Mouse (Mus musculus) C2C12 (cell line): ENCODE data around the gene Plod1. TPM values are rescaled to one million over a fixed set of nuclear protein-coding genes. Genes with fewer than 3 reads are reported as not detected.

Experiments
- H3K27me3 ChIP-seq: one replicate; pipeline ENCODE4 v1.6.1; 2011; ENCODE audit not compliant: control insufficient read depth, insufficient read depth, insufficient read length
- H3K36me3 ChIP-seq: one replicate; pipeline ENCODE4 v1.6.1; 2011; ENCODE audit not compliant: control insufficient read depth, insufficient read depth
- H3K4me3 ChIP-seq: one replicate; pipeline ENCODE4 v1.5.1; 2011; ENCODE audit warnings: mild to moderate bottlenecking, control low read depth; ENCODE audit not compliant: poor library complexity, insufficient read depth, severe bottlenecking
- H3K79me2 ChIP-seq: one replicate; pipeline ENCODE4 v1.6.1; 2011; ENCODE audit not compliant: control insufficient read depth, insufficient read depth
- H3K79me3 ChIP-seq: one replicate; pipeline ENCODE4 v1.6.1; 2011; ENCODE audit warnings: low read depth, control low read depth
- H3ac ChIP-seq: one replicate; pipeline ENCODE3; 2011; ENCODE audit warnings: low read depth; ENCODE audit not compliant: control insufficient read depth, insufficient read length
- CEBPB ChIP-seq: IDR thresholded peaks from one replicate; pipeline ENCODE4 v1.6.1; 2011; ENCODE audit warnings: low read depth, mild to moderate bottlenecking, control low read depth, moderate library complexity
- CTCF ChIP-seq: IDR thresholded peaks from one replicate; pipeline ENCODE4 v1.5.1; 2011; ENCODE audit not compliant: control insufficient read depth, insufficient read depth, insufficient read length
- FOSL1 ChIP-seq: IDR thresholded peaks from one replicate; pipeline ENCODE4 v1.8.0; 2011; ENCODE audit warnings: mild to moderate bottlenecking, low read length; ENCODE audit not compliant: poor library complexity, insufficient read depth, severe bottlenecking
- MAX ChIP-seq: IDR thresholded peaks from one replicate; pipeline ENCODE4 v1.6.1; 2011; ENCODE audit warnings: mild to moderate bottlenecking, control low read depth
- MYOD1 ChIP-seq: IDR thresholded peaks from one replicate; pipeline ENCODE4 v1.6.1; 2011; ENCODE audit warnings: low read depth; ENCODE audit not compliant: control insufficient read depth, insufficient read length
- MYOG ChIP-seq: IDR thresholded peaks from one replicate; pipeline ENCODE4 v1.6.1; 2011; ENCODE audit not compliant: control insufficient read depth, insufficient read length; ENCODE audit errors: extremely low read depth
- USF1 ChIP-seq: IDR thresholded peaks from one replicate; pipeline ENCODE4 v1.6.1; 2011; ENCODE audit warnings: low read depth, mild to moderate bottlenecking, control low read depth, moderate library complexity
- polyA plus RNA-seq: library from polyadenylated mRNA; unstranded; fragments of >200 nt; fragmentation: generic; extraction: Trizol; gene quantifications from one replicate; pipeline ENCODE4 v1.2.1, GENCODE M21; 2012; ENCODE audit warnings: missing spikeins

Gene Plod1
- polyA plus RNA-seq, 1 experiment, result 49.2 TPM

- TF ChIP-seq MAX (no peak), FOSL1 (no peak), MYOG (no peak), CTCF (no peak), CEBPB (no peak), USF1 (no peak), MYOD1 (no peak)
- H3ac ChIP-seq, result no peak overlapping the region
- peaks cover 17% of the 10 kb centered on the region for H3K36me3 ChIP-seq
- no peaks in the 10 kb centered on the region for H3K79me2 ChIP-seq
- H3K4me3 ChIP-seq, result no peak overlapping the region
- H3K79me3 ChIP-seq, result no peaks in the 10 kb centered on the region
- H3K27me3 ChIP-seq, result no peaks in the 10 kb centered on the region
Measured at GRCm38 (mm10) chr4:147920973-147921372, 15.6 kb downstream of the Plod1 start.

- Histone ChIP-seq H3ac (no peak overlapping the region), H3K4me3 (no peak overlapping the region), H3K79me2 (no peaks in the 10 kb centered on the region), H3K27me3 (no peaks in the 10 kb centered on the region), H3K36me3 (peaks cover 13% of the 10 kb centered on the region), H3K79me3 (no peaks in the 10 kb centered on the region)
- TF ChIP-seq USF1, result no peak
Measured at GRCm38 (mm10) chr4:147918459-147919121, 18.0 kb downstream of the Plod1 start.

GRCm38 (mm10) chr4:147909486-147909885 lies 27.1 kb downstream of the Plod1 start:
- Histone ChIP-seq H3K79me2 (peaks cover 1% of the 10 kb centered on the region), H3K36me3 (peaks cover 25% of the 10 kb centered on the region), H3K27me3 (no peaks in the 10 kb centered on the region), H3K4me3 (no peak overlapping the region), H3K79me3 (no peaks in the 10 kb centered on the region), H3ac (no peak overlapping the region)
- no peak for TF ChIP-seq MYOG
- TF ChIP-seq MYOD1, result no peak
- TF ChIP-seq CEBPB, result no peak
- no peak for TF ChIP-seq CTCF
- no peak for TF ChIP-seq MAX
- no peak for TF ChIP-seq USF1
- TF ChIP-seq FOSL1, result no peak

GRCm38 (mm10) chr4:147906230-147906629 lies 30.3 kb downstream of the Plod1 start:
- Histone ChIP-seq H3K27me3 (no peaks in the 10 kb centered on the region), H3K4me3 (no peak overlapping the region), H3K79me2 (peaks cover 32% of the 10 kb centered on the region), H3ac (no peak overlapping the region), H3K79me3 (peaks cover 17% of the 10 kb centered on the region), H3K36me3 (peaks cover 29% of the 10 kb centered on the region)
- no peak for TF ChIP-seq CTCF
- TF ChIP-seq MAX, result no peak
- peak; percentile 92 for TF ChIP-seq FOSL1
- peak; percentile 12 for TF ChIP-seq MYOD1
- no peak for TF ChIP-seq CEBPB
- TF ChIP-seq MYOG, result no peak
- TF ChIP-seq USF1, result no peak

- TF ChIP-seq USF1, result no peak
- TF ChIP-seq CTCF, result no peak
- TF ChIP-seq CEBPB, result no peak
- TF ChIP-seq MYOG, result no peak
- no peak for TF ChIP-seq MYOD1
- TF ChIP-seq FOSL1, result no peak
- TF ChIP-seq MAX, result no peak
- H3ac ChIP-seq, result no peak overlapping the region
- no peaks in the 10 kb centered on the region for H3K27me3 ChIP-seq
- H3K36me3 ChIP-seq, result peaks cover 31% of the 10 kb centered on the region
- peaks cover 42% of the 10 kb centered on the region for H3K79me2 ChIP-seq
- peaks cover 17% of the 10 kb centered on the region for H3K79me3 ChIP-seq
- H3K4me3 ChIP-seq, result peak overlapping the region; percentile 87
Measured at GRCm38 (mm10) chr4:147905090-147905659, 31.4 kb downstream of the Plod1 start.
